ENCODE assay signal across 16 mouse cellular contexts in the genomic region with DNA sequence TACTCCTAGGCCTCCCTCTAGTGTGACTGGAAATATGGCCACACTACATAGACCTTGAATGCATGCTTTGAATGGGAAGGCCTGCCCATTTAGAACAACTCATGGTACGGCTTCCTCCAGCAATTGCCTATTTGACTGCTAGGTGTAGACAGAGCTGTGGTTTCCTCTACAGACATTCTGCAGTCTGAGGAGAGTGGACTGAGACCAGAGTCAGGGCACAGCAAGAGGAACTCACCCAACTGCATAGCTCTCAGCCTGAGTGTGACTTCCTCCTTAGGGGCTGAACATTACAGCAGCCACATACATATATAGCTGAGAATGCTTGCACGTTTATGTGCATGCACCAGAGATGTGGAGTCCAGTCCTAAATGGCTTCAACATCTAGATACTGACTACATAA.
DNase-seq lines count a peak whose midpoint lies in the region; ATAC-seq lines count a peak whose summit lies in the region.
"Had no signal": no experiment of that assay in that cellular context is flagged by ENCODE, and none has a peak within 500 bp of the region (broad histone marks: within the 10 kb centered on the region; RNA-seq: fewer than 3 reads in every experiment).

No protein-coding gene starts in this region.

- intact Hi-C loops in left cerebral cortex, postnatal 36 days (cut with DNase I), result no loop called here

- peak; percentile 68 for DNase-seq in heart, adult 11 months
- no peak for DNase-seq in heart, adult 8-10 months (ENCODE audit: low spot score)
- peak; percentile 42 for DNase-seq in layer of hippocampus, adult 9-11 months
- DNase-seq in layer of hippocampus, postnatal 10 days (ENCODE audit: low spot score in 2 of 2), result no peak
- no peak for DNase-seq in left cerebral cortex, postnatal 36 days (ENCODE audit: low spot score in 2 of 2)
- DNase-seq: cerebellum, adult 18-20 months; cerebellum, adult 9-10 months; cerebellum, postnatal 25 days; gastrocnemius, postnatal 25 days; heart, postnatal 10 days; heart, postnatal 36 days had no signal

- peak; percentile 85 for ATAC-seq in common myeloid progenitor, adult 5-6 weeks (replicated peaks; ENCODE audit: low read depth, poor library complexity, severe bottlenecking)
- peak; percentile 57 for ATAC-seq in megakaryocyte progenitor cell, adult 5-6 weeks (replicated peaks; ENCODE audit: poor library complexity)
- ATAC-seq in CD4-positive, CD25-positive, alpha-beta regulatory T cell, adult 4 months, result no peak
- ATAC-seq: forebrain, embryonic 15.5 days; Patski had no signal

Comparison
In these comparisons a context has a peak if more than half of its experiments do, and no peak if none do; other contexts are left out.
1. DNase-seq: peak in heart, adult 11 months (single experiment) and layer of hippocampus, adult 9-11 months (single experiment); none in heart, adult 8-10 months (single experiment), layer of hippocampus, postnatal 10 days (0 of 2) and left cerebral cortex, postnatal 36 days (0 of 2).